Mouse (Mus musculus): ENCODE results near the gene Muc3.

DNA sequence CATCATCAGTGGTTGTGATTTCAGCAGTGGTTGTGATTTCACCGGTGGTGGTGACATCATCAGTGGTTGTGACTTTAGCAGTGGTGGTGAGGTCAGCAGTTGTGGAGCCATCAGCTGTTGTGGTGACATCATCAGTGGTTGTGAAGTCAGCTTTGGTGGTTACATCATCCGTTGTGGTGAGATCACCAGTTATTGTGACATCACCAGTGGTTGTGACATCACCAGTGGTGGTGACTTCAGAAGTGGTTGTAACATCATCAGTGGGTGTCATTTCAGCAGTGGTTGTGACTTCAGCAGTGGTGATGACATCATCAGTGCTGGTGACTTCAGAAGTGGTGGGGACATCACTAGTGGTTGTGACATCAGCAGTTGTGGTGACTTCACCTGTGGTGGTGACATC lies 3.5 kb upstream of the Muc3 start:
- TF ChIP-seq CTCF (IDR thresholded peaks at IDR 0.05; ENCODE audit: low read depth, low read length) = no peak
- no peak for TF ChIP-seq GATA2 (IDR thresholded peaks at IDR 0.05; ENCODE audit: borderline replicate concordance, low read depth, low read length)

Measured in G1E (cell line).